Mouse (Mus musculus) embryonic fibroblast, embryonic 13.5 days (primary cell): ENCODE measurements around the gene Ly6g6c.

Source experiments
- CTCF ChIP-seq: IDR thresholded peaks from 2 replicates; pipeline ENCODE4 v1.5.1; 2011; ENCODE audit warnings: mild to moderate bottlenecking, control low read depth, low read length, moderate library complexity, borderline replicate concordance; ENCODE audit not compliant: insufficient read depth
- POLR2A ChIP-seq: IDR thresholded peaks from 2 replicates; pipeline ENCODE4 v1.6.1; 2011; ENCODE audit warnings: low read depth, mild to moderate bottlenecking, control low read depth, low read length, moderate library complexity

DNA sequence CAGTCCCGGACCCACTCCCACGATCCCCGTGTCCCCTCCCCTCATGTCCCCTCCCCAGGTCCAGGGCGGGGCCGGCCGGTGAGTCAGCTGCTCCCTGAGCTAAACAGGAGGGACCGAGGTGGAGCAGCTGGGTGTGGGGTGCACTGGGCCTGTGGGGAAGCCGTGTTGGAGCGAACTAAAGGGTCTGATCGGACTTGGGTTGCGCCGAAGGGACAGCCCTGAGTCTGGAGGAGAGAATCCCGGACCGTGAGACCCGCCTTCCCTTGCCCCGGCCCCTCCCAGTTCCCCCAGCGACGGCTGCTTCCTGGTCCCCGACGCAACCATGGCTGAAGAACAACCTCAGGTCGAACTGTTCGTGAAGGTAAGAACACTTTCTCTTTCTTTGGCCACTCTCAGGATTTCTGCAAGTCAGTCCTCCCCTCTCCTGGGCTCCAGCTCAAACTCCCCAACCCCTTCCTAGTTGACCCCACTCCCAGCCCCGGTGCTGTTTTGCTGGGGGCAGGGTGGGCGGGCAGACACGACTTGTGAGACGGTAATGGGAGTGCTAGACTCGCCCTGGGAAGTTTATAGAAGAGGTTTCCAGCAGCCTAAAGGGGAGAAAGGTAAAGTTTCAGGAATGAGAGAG lies 14.9 kb upstream of the Ly6g6c start:
- TF ChIP-seq CTCF (no peak), POLR2A (peak; percentile 94)
